Mouse (Mus musculus) layer of hippocampus, postnatal 14 days (tissue): ENCODE results near the gene Aifm2. TPM values are rescaled to one million over a fixed set of nuclear protein-coding genes. Genes with fewer than 3 reads are reported as not detected.

ENCODE experiments used
- DNase-seq, 2 experiments: peaks; one replicate each; pipeline ENCODE4 v3.0.0; 2021 to 2022; ENCODE audit warnings: low spot score in 2 of 2, mixed read lengths in 1 of 2
- microRNA-seq, 2 experiments: library from miRNA; unstranded; fragments of <30 nt; microRNA quantifications; one replicate each; pipeline ENCODE4 v1.2.0; 2021
- total RNA-seq, 2 experiments: library from RNA; stranded (reverse); gene quantifications; 2 replicates each; pipeline ENCODE4 v1.2.3; 2021

Aifm2 gene
- total RNA-seq, 2 experiments from 2014 or later = 5.2 to 5.6 TPM

- no peak for DNase-seq
These were observed 49.6 kb downstream of the Aifm2 start for GRCm38 (mm10) chr10:61764689-61765088.

DNA sequence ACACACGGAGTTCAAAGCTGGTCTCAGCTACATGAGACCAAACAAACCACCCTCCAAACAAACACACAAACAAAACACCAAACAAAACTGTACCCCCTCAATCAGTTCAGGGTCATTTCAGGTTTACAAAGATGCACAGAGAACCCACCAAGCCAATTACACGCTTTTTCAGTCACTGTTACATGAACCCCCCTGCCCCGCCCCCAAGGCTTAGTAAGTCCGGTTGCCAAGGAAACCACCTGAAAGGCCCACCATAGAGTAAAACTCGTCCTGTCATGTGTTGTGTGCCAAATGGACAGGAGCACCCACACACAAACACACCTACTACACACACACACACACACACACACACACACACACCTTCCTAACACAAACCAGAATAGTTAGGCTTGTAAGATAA, 50.5 kb downstream of the Aifm2 start:
- DNase-seq = no peak

- no peak for DNase-seq
These were observed 51.7 kb downstream of the Aifm2 start for GRCm38 (mm10) chr10:61766806-61767205.

DNA sequence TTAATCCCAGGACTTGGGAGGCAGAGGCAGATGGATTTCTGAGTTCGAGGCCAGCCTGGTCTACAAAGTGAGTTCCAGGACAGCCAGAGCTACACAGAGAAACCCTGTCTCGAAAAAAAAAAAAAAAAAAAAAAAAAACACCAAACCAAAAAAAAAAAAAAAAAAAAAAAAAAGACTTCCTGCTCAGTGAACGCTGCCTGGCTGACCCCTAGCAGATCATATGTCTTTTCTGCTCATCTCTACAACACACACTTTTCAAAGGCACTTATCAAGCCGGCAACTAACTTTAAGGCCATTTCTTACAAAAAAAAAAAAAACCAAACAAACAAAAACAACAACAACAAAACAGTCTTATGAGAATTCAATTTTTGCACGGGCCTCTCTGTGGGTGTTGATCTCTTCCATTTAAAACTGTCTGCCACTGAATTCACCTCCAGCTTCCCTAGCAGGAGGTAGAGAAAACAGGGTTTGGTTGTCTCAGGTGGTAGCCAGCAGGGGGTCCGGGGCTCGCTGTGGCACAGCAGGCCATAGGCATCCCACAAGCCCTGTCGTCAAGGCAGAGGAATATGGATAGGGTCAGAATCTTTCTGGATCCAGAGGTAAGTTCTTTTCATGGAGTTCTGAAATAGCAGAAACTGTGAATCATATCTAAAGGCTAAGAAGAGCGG, 66.5 kb downstream of the Aifm2 start:
- DNase-seq = no peak

DNA sequence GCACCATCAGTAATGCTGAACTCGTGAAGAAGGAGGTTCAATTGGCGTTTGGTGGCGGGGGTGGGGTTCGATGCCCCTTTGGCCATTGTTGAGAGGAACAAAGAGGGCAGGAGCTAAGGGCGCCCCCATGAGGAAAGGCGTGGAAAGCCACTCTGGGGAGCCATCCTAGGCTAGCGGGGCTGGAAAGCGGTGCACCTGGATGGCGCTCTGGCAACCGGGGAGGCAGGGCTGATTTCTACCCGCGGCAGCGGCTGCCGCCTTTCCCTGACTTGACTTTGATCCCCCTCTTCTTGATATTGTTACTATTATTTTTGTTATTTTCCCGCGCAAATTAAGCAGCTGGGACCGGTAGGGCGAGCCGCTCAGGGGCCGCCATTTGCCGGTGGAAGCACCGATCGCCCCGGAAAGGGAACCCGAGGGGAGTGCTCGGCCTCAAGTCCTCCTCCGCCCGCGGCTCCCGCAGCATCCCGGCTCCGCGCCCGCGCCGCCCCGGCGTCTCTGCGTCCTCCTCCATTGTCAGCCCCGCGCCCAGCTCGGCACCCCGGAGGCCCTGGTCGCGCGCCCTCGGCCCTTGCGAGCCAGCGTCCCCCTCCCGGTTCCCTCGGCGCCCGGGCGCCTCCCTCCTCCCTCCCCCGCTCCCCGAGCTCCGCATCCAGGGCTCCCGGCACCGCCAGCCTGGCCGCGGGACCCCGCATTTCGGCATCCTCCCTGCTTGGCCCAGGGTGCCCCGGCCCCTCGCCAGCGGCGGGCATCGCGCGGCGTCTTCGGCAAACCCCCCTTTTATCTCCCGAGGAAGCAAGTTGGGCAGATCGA, 67.9 kb downstream of the Aifm2 start:
- DNase-seq = peak; percentile 57 to 68

GRCm38 (mm10) chr10:61783621-61784251, 68.7 kb downstream of the Aifm2 start, which contains the start of gene H2afy2:
H2afy2 (minus strand) TSS chr10:61784147.
- DNase-seq = peak; percentile 69 to 72

- DNase-seq = no peak
These were observed 69.4 kb downstream of the Aifm2 start for GRCm38 (mm10) chr10:61784414-61784813.

DNA sequence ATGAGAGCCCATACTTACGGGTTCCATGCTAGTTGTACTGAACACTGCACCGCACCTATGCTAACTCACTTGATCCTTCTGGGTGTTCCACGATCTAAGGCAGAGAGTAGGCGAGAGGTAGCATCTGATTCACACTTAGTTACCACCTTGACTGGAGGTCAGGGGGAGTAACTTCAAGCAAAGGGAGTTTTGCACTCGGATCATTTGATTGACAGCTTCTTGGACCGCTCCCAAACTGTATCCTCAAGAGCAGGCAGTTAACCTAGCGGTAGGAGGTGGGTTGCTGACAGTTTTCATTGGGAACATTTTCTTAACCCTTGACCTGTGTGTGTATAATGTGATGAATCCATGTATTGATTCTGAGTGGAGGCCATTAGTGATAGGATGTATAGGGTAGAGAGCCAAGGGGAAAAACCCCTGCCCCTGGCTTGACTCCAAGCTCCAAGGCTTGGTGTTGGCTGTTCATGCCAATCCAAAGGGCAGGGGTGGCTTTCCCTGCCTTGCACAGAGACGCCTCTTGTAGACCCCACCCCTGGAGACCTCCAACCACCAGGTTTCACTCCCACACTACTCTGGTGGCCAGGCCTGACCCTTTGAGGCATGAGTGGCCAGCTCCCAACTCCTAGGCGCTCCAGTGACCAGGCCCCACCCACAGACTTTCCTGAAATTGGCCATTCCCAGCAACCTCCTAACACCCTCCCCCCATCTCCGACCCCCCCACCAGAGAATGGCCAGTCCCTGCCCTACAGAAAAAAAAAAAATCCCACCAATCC, 72.7 kb downstream of the Aifm2 start:
- DNase-seq = no peak

- no peak for DNase-seq
These were observed 73.4 kb downstream of the Aifm2 start for GRCm38 (mm10) chr10:61788499-61788898.

Small RNA genes lying within 50 kb of the gene (microRNA-seq; reads per million reads assigned to microRNA genes)
- 0 reads per million in 2 experiments for gene Mir5108

Other genes starting within 250 kb of the Aifm2 start
- gene Lrrc20, start 239.5 kb upstream of the Aifm2 start, total RNA-seq = 10 to 100 TPM; 18.7 to 21.6 TPM
- gene Npffr1, start 119.8 kb upstream of the Aifm2 start, total RNA-seq = 1 to 10 TPM; 3.6 to 5.2 TPM
- 100 to 1,000 TPM; 102 to 108 TPM for gene Ppa1, start 66.7 kb upstream of the Aifm2 start, total RNA-seq
- 100 to 1,000 TPM; 118 to 121 TPM for gene Sar1a, start 35.0 kb upstream of the Aifm2 start, total RNA-seq
- gene Tysnd1, start 19.7 kb upstream of the Aifm2 start, total RNA-seq = 10 to 100 TPM; 26.3 to 29.6 TPM
- gene H2afy2, start 68.9 kb downstream of the Aifm2 start, total RNA-seq = 10 to 100 TPM; 20.2 to 23.4 TPM